Mouse (Mus musculus) G1E (cell line): ENCODE results near the gene Pde4d.

Experiments
- CTCF ChIP-seq: IDR thresholded peaks from 2 replicates; pipeline ENCODE4 v1.5.1; 2012; ENCODE audit warnings: low read depth, low read length, inconsistent platforms, mixed read lengths
- GATA1 ChIP-seq: IDR thresholded peaks from 2 replicates; pipeline ENCODE4 v1.6.1; 2012; ENCODE audit warnings: borderline replicate concordance, low read length, inconsistent platforms, mixed read lengths
- GATA2 ChIP-seq: IDR thresholded peaks from 2 replicates; pipeline ENCODE4 v1.6.1; 2012; ENCODE audit warnings: low read depth, low read length, inconsistent platforms, borderline replicate concordance
- POLR2AphosphoS5 ChIP-seq: IDR thresholded peaks from 2 replicates; pipeline ENCODE4 v1.6.1; 2012; ENCODE audit warnings: low read depth, low read length, inconsistent platforms; ENCODE audit not compliant: insufficient replicate concordance

DNA sequence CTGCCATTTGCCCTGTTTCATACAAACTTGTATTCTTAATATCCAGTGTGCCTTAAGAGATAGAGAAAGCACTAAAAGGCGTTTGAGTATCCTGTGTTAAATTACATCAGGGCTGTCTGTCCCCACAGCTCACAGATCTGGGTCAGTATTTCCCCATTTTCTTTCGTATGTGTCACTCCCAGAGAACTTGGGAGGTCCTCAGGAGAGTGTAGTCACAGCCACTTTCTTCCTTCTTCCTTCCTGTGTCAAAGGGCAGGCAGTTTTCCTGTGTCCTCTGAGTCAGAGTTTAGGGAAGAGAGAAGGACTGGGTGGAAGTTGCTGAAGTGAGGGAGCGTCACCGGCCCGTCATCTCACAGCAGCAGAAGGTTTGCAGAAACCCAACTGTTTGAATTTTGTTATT lies 103.2 kb downstream of the Pde4d start:
- no peak for TF ChIP-seq GATA2
- no peak for TF ChIP-seq CTCF
- TF ChIP-seq POLR2AphosphoS5, result no peak
- no peak for TF ChIP-seq GATA1
